Mouse (Mus musculus): ENCODE measurements around the gene Il4i1.

GRCm38 (mm10) chr7:44838073-44838472 lies 21.9 kb downstream of the Il4i1 start:
- TF ChIP-seq POLR2A (IDR thresholded peaks at IDR 0.05; ENCODE audit: insufficient read depth, low read depth, low read length): no peak
- TF ChIP-seq CTCF (IDR thresholded peaks at IDR 0.05): no peak
- TF ChIP-seq EP300 (IDR thresholded peaks at IDR 0.05; ENCODE audit: insufficient read depth, low read depth, low read length): no peak
